Mouse (Mus musculus): ENCODE data around the gene Wdfy3. TPM values are rescaled to one million over a fixed set of nuclear protein-coding genes. Genes with fewer than 3 reads are reported as not detected.

Gene Wdfy3
- polyA plus RNA-seq, 1 experiment from 2014 or later: 33.2 TPM

GRCm38 (mm10) chr5:101785921-101786614 lies 283.7 kb downstream of the Wdfy3 start:
- Histone ChIP-seq H3K36me3 (ENCODE audit: control insufficient read depth, insufficient read depth, low read length) (no peaks in the 10 kb centered on the region), H3K27me3 (ENCODE audit: control insufficient read depth, insufficient read depth, low read length) (no peaks in the 10 kb centered on the region), H3K9ac (ENCODE audit: low read depth, low read length) (no peak overlapping the region), H3K27ac (ENCODE audit: low read depth, low read length) (no peak overlapping the region), H3K4me1 (replicated peaks; ENCODE audit: control insufficient read depth, insufficient read depth, low read length) (no peaks in the 10 kb centered on the region), H3K9me3 (ENCODE audit: control insufficient read depth, low read length) (no peaks in the 10 kb centered on the region), H3K4me3 (ENCODE audit: low read depth, low read length) (no peak overlapping the region), H3K4me2 (replicated peaks; ENCODE audit: low read depth, low read length) (no peak overlapping the region)
- ATAC-seq (ENCODE audit: low FRiP score) (no peak), DNase-seq (ENCODE audit: low spot score) (no peak)
- WGBS: 47% methylated on average over 4 of the region's 4 CpGs

DNA sequence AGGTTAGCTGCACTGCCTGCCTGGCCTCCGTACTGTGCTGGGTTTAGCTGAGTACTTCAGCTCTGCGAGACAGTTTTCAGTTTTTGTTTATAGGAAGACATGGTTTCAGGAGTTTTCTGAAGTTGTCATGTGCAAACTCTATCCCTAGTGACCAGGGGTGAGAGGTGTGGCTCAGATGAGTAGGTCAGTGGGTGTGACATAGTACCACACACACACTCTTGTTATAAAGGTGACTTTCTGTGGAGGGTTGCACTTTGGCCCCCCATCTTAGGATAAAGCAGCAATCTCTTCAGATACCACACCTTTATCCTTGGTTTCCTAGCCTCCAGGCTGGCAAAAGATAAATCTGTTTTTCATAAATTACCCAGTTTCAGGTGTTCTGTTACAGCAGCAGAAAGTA lies 284.9 kb downstream of the Wdfy3 start:
- DNase-seq (ENCODE audit: low spot score) (no peak), ATAC-seq (ENCODE audit: low FRiP score) (no peak)
- no peaks in the 10 kb centered on the region for H3K27me3 ChIP-seq (ENCODE audit: control insufficient read depth, insufficient read depth, low read length)
- H3K27ac ChIP-seq (ENCODE audit: low read depth, low read length): no peak overlapping the region
- no peak overlapping the region for H3K4me2 ChIP-seq (replicated peaks; ENCODE audit: low read depth, low read length)
- no peaks in the 10 kb centered on the region for H3K9me3 ChIP-seq (ENCODE audit: control insufficient read depth, low read length)
- H3K4me1 ChIP-seq (replicated peaks; ENCODE audit: control insufficient read depth, insufficient read depth, low read length): no peaks in the 10 kb centered on the region
- no peak overlapping the region for H3K9ac ChIP-seq (ENCODE audit: low read depth, low read length)
- WGBS: 88% methylated on average over 2 of the region's 2 CpGs
- H3K36me3 ChIP-seq (ENCODE audit: control insufficient read depth, insufficient read depth, low read length): no peaks in the 10 kb centered on the region
- H3K4me3 ChIP-seq (ENCODE audit: low read depth, low read length): no peak overlapping the region

DNA sequence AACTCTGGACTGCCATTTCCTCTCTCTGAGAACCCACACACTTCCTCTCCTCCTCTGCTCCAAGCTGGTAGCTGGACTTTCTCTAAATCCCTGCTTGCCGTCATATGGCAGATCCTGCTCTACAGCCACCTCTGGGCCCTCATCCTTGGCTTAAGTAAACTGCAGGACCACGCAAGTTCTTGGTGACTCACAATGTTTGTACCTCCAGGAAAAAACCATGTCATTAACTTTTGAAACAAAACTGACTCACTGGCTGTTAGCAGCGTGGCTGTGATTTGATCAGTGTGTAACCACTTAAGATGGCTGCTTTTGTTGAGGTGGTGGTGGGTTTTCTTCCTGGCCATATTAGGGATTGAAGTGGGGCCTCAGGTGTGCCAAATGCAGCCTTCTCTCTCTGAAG lies 285.4 kb downstream of the Wdfy3 start:
- no peak overlapping the region for H3K4me2 ChIP-seq (replicated peaks; ENCODE audit: low read depth, low read length)
- no peaks in the 10 kb centered on the region for H3K36me3 ChIP-seq (ENCODE audit: control insufficient read depth, insufficient read depth, low read length)
- no peaks in the 10 kb centered on the region for H3K27me3 ChIP-seq (ENCODE audit: control insufficient read depth, insufficient read depth, low read length)
- H3K27ac ChIP-seq (ENCODE audit: low read depth, low read length): no peak overlapping the region
- no peak overlapping the region for H3K9ac ChIP-seq (ENCODE audit: low read depth, low read length)
- H3K4me1 ChIP-seq (replicated peaks; ENCODE audit: control insufficient read depth, insufficient read depth, low read length): no peaks in the 10 kb centered on the region
- ATAC-seq (ENCODE audit: low FRiP score): no peak
- H3K4me3 ChIP-seq (ENCODE audit: low read depth, low read length): no peak overlapping the region
- WGBS: 83% methylated on average over 3 of the region's 3 CpGs
- no peaks in the 10 kb centered on the region for H3K9me3 ChIP-seq (ENCODE audit: control insufficient read depth, low read length)
- DNase-seq (ENCODE audit: low spot score): no peak

All from hindbrain, embryonic 11.5 days (tissue).